Mouse (Mus musculus): ENCODE measurements around the gene Dhx16.
A peak's percentile ranks its signal among the peaks of the same experiment; 100 is the strongest.

DNA sequence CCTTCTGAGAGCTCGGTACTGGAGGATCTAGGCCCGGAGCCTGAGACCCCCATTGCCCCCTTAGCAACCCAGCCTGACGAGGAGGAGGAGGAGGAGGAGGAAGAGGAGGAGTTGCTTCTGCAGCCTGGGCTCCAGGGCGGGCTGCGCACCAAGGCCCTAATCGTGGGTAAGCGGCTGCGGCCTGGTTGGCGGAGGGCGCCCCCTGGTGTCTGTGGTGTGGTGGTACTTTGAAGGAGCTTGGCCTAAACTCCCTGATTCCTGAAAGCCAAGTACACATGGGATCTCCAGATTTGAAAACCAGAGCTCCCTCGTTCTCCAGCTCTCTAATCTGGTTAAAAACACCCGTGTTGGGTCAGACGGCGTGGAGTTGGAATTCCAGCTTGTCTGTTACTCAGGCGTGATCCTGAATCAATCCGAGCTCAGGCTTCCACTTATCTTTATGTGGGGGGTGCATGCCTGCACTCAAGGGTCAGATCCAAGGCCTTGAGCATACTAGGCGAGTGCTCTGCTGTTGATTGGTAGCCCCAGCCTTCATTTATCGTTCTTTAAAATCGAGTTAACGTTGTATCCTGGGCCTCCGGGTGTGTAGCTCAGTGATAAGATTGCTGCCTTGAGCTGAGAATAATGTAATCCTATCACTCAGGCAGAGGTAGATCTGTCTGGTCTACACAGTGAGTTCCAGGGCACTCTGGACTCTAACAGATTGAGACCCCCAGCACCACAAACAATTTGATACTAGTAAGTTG lies 5.7 kb upstream of the Dhx16 start:
- TF ChIP-seq EP300 (IDR thresholded peaks at IDR 0.05; ENCODE audit: insufficient read depth, low read depth, low read length), result no peak
- peak; percentile 90 for TF ChIP-seq CTCF (IDR thresholded peaks at IDR 0.05; ENCODE audit: low read depth, low read length)

Data from ES-Bruce4 (cell line).